ENCODE assay signal across 8 mouse cellular contexts in the genomic region with DNA sequence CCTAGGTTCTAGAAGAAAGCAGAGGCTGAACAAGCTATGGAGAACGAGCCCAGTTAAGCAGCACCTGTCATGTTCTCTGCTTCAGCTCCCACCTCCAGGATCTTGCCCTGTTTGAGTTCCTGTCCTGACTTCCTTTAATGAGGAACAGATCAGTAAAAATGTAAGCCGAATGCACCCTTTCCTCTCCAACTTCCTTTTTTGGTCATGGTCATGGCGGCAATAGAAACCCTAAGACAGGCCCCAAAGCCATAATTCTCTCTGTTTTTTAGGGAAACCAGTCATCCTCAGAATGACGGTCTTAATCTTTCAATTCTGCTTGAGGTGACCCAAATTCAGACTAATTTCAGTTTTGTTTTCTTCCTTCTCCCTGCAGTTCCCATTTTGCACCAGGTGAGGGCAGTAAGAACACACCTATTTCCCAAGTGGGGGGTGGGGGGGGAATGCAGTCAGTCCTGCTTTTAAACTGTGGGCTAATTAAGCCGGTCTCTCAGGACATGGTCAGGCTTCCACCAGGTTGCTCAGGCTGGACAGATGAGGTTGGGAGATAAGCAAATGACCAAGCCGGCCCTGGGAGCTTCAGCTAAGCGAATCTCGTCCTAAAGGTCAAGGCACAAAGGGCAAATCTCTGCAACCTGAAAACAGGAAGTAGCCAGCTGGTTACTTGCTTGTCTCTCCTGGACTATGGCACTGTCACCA. TPM values are rescaled to one million over a fixed set of nuclear protein-coding genes. Genes with fewer than 3 reads are reported as not detected.
A peak's percentile ranks its signal among the peaks of the same experiment; 100 is the strongest.
DNase-seq lines count a peak whose midpoint lies in the region; ATAC-seq and TF ChIP-seq lines count a peak whose summit lies in the region.

No protein-coding gene starts in this region.

- 0 out of 2 replicates have a peak, but pooled peaks have one; percentile 39 for ATAC-seq in erythroblast, adult 5-6 weeks (replicated peaks; ENCODE audit: low FRiP score, poor library complexity, severe bottlenecking)
- no peak for ATAC-seq in heart, embryonic 14.5 days (ENCODE audit: insufficient number of reproducible peaks, insufficient read depth, low FRiP score, low read depth)
- ATAC-seq in kidney, postnatal 0 days (replicated peaks; ENCODE audit: low FRiP score, low read depth): peak; percentile 52; the same call in 1 of the 2 replicates
- peak; percentile 38 for ATAC-seq in liver, embryonic 15.5 days (ENCODE audit: insufficient read depth)
- no peak for ATAC-seq in stomach, embryonic 16.5 days (ENCODE audit: insufficient read depth, low FRiP score)

- H3K27me3 ChIP-seq in heart, embryonic 14.5 days (ENCODE audit: control insufficient read depth, insufficient read depth, low read length): no peaks in the 10 kb centered on the region
- no peaks in the 10 kb centered on the region for H3K27me3 ChIP-seq in kidney, postnatal 0 days (ENCODE audit: insufficient read depth, low read length)
- H3K27me3 ChIP-seq in liver, embryonic 15.5 days: no peaks in the 10 kb centered on the region
- no peaks in the 10 kb centered on the region for H3K27me3 ChIP-seq in stomach, embryonic 16.5 days (ENCODE audit: control insufficient read depth, insufficient read depth, low read length)

- H3K9me3 ChIP-seq in heart, embryonic 14.5 days (ENCODE audit: control insufficient read depth, low read length): 0 out of 2 replicates have a peak, but pooled peaks cover 3% of the 10 kb centered on the region
- H3K9me3 ChIP-seq in kidney, postnatal 0 days (replicated peaks; ENCODE audit: low read length): no peaks in the 10 kb centered on the region
- no peaks in the 10 kb centered on the region for H3K9me3 ChIP-seq in liver, embryonic 15.5 days (replicated peaks)
- 0 out of 2 replicates have a peak, but pooled peaks cover under 1% of the 10 kb centered on the region for H3K9me3 ChIP-seq in stomach, embryonic 16.5 days (replicated peaks; ENCODE audit: control insufficient read depth, low read length)

- WGBS in heart, embryonic 14.5 days: 14% methylated on average over 8 of the region's 8 CpGs
- WGBS in kidney, postnatal 0 days: 17% methylated on average over 8 of the region's 8 CpGs
- WGBS in liver, embryonic 15.5 days (ENCODE audit: insufficient replicate concordance): 3% methylated on average over 8 of the region's 8 CpGs
- 16% methylated on average over 8 of the region's 8 CpGs for WGBS in stomach, embryonic 16.5 days

- H3K4me1 ChIP-seq in heart, embryonic 14.5 days (ENCODE audit: control insufficient read depth in 2 of 2, insufficient read depth in 2 of 2, low read length in 2 of 2): peaks cover 7 to 13% of the 10 kb centered on the region in 2 experiments
- peaks cover 7% of the 10 kb centered on the region; the same call in 1 of the 2 replicates for H3K4me1 ChIP-seq in kidney, postnatal 0 days (replicated peaks; ENCODE audit: insufficient read depth, low read length)
- H3K4me1 ChIP-seq in liver, embryonic 15.5 days (replicated peaks): peaks cover 26% of the 10 kb centered on the region
- H3K4me1 ChIP-seq in stomach, embryonic 16.5 days (ENCODE audit: control insufficient read depth, insufficient read depth, low read length): peaks cover 7% of the 10 kb centered on the region

- TF ChIP-seq CTCF in kidney, postnatal 0 days (IDR thresholded peaks at IDR 0.05; ENCODE audit: low read depth): peak; percentile 91

- H3K9ac ChIP-seq in heart, embryonic 14.5 days (ENCODE audit: low read length): peak overlapping the region; percentile 56; the same call in 1 of the 2 replicates
- H3K9ac ChIP-seq in kidney, postnatal 0 days (ENCODE audit: low read depth, low read length): no peak overlapping the region
- peak overlapping the region; percentile 17; the same call in 1 of the 2 replicates for H3K9ac ChIP-seq in liver, embryonic 15.5 days
- peak overlapping the region; percentile 56; the same call in 1 of the 2 replicates for H3K9ac ChIP-seq in stomach, embryonic 16.5 days (ENCODE audit: low read length)

- H3K36me3 ChIP-seq in heart, embryonic 14.5 days (ENCODE audit: control insufficient read depth, insufficient read depth, low read length): no peaks in the 10 kb centered on the region
- H3K36me3 ChIP-seq in kidney, postnatal 0 days (ENCODE audit: insufficient read depth, low read length): no peaks in the 10 kb centered on the region
- H3K36me3 ChIP-seq in liver, embryonic 15.5 days (replicated peaks): no peaks in the 10 kb centered on the region
- no peaks in the 10 kb centered on the region for H3K36me3 ChIP-seq in stomach, embryonic 16.5 days (ENCODE audit: control insufficient read depth, insufficient read depth, low read length)

- peak overlapping the region; percentile 56 to 85; a peak in 3 of 4 replicates for H3K27ac ChIP-seq in heart, embryonic 14.5 days (replicated peaks in 1 of 2; ENCODE audit: control insufficient read depth in 1 of 2, insufficient read depth in 1 of 2, low read depth in 2 of 2, low read length in 2 of 2)
- peak overlapping the region; percentile 44; the same call in 1 of the 2 replicates for H3K27ac ChIP-seq in kidney, postnatal 0 days
- peak overlapping the region; percentile 79; the same call in 1 of the 2 replicates for H3K27ac ChIP-seq in liver, embryonic 15.5 days (replicated peaks)
- H3K27ac ChIP-seq in stomach, embryonic 16.5 days (ENCODE audit: low read length): no peak overlapping the region

- peak; percentile 42 to 57 for DNase-seq in CD8-positive naive resting alpha-beta T cell, adult 2 months (ENCODE audit: low read depth in 2 of 2, low spot score in 2 of 2)
- peak; percentile 84 for DNase-seq in brain, adult 2 months (ENCODE audit: low read depth, low spot score)
- peak; percentile 69 for DNase-seq in kidney, postnatal 0 days (ENCODE audit: low spot score)
- peak; percentile 67 for DNase-seq in neural tube, embryonic 10.5 days (ENCODE audit: extremely low spot score, low spot score)

- peak overlapping the region; percentile 15 to 35; a peak in 2 of 4 replicates for H3K4me3 ChIP-seq in heart, embryonic 14.5 days (ENCODE audit: control insufficient read depth in 1 of 2, insufficient read depth in 1 of 2, low read depth in 1 of 2, low read length in 2 of 2)
- H3K4me3 ChIP-seq in kidney, postnatal 0 days (replicated peaks; ENCODE audit: low read depth, low read length): peak overlapping the region; percentile 3; the same call in 1 of the 2 replicates
- H3K4me3 ChIP-seq in liver, embryonic 15.5 days (replicated peaks): peak overlapping the region; percentile 34; the same call in 1 of the 2 replicates
- peak overlapping the region; percentile 19; the same call in 1 of the 2 replicates for H3K4me3 ChIP-seq in stomach, embryonic 16.5 days (replicated peaks; ENCODE audit: low read length)

- H3K4me2 ChIP-seq in heart, embryonic 14.5 days (ENCODE audit: low read length): peak overlapping the region; percentile 56
- peak overlapping the region; percentile 38 for H3K4me2 ChIP-seq in kidney, postnatal 0 days (ENCODE audit: low read length)
- H3K4me2 ChIP-seq in liver, embryonic 15.5 days: peak overlapping the region; percentile 55
- peak overlapping the region; percentile 45; the same call in 1 of the 2 replicates for H3K4me2 ChIP-seq in stomach, embryonic 16.5 days (ENCODE audit: low read depth, low read length)

RNA-seq across cellular contexts. Expression of gene Phyh, which starts 1.3 kb away (rescaled TPM):
- 28.0 and 31.1 TPM in 2 replicates for total RNA-seq in erythroblast, adult 5-6 weeks (2015; ENCODE audit: low replicate concordance)
- total RNA-seq in erythroblast, adult 5-6 weeks (2017; ENCODE audit: low replicate concordance): 7.5 and 14.3 TPM in 2 replicates
- 212 and 215 TPM in 2 replicates for polyA plus RNA-seq in heart, embryonic 14.5 days (2014; fragmentation: Nextera tagmentation; extraction: Ambion mirVana)
- 159 and 164 TPM in 2 replicates for polyA plus RNA-seq in kidney, postnatal 0 days (2015; fragmentation: Nextera tagmentation; extraction: Ambion mirVana)
- 92.8 and 103 TPM in 2 replicates for polyA plus RNA-seq in liver, embryonic 15.5 days (2015; fragmentation: Nextera tagmentation; extraction: Ambion mirVana)
- polyA plus RNA-seq in stomach, embryonic 16.5 days (2015; fragmentation: Nextera tagmentation; extraction: Ambion mirVana): 82.6 and 86.8 TPM in 2 replicates

RNA-seq across cellular contexts. Expression of gene Sephs1, which starts 36.1 kb away (rescaled TPM):
- 4.4 and 9.4 TPM in 2 replicates for total RNA-seq in erythroblast, adult 5-6 weeks (2015; ENCODE audit: low replicate concordance)
- 11.8 and 12.8 TPM in 2 replicates for total RNA-seq in erythroblast, adult 5-6 weeks (2017; ENCODE audit: low replicate concordance)
- 45.0 and 49.1 TPM in 2 replicates for polyA plus RNA-seq in heart, embryonic 14.5 days (2014; fragmentation: Nextera tagmentation; extraction: Ambion mirVana)
- polyA plus RNA-seq in kidney, postnatal 0 days (2015; fragmentation: Nextera tagmentation; extraction: Ambion mirVana): 54.6 and 59.8 TPM in 2 replicates
- polyA plus RNA-seq in liver, embryonic 15.5 days (2015; fragmentation: Nextera tagmentation; extraction: Ambion mirVana): 25.9 and 27.9 TPM in 2 replicates
- 50.2 and 53.0 TPM in 2 replicates for polyA plus RNA-seq in stomach, embryonic 16.5 days (2015; fragmentation: Nextera tagmentation; extraction: Ambion mirVana)

RNA-seq across cellular contexts. Expression of gene Ucma, which starts 58.4 kb away (rescaled TPM):
- total RNA-seq in erythroblast, adult 5-6 weeks (2015; ENCODE audit: low replicate concordance): not detected in 2 replicates
- not detected in 2 replicates for total RNA-seq in erythroblast, adult 5-6 weeks (2017; ENCODE audit: low replicate concordance)
- polyA plus RNA-seq in heart, embryonic 14.5 days (2014; fragmentation: Nextera tagmentation; extraction: Ambion mirVana): not detected in 2 replicates
- not detected in 2 replicates for polyA plus RNA-seq in kidney, postnatal 0 days (2015; fragmentation: Nextera tagmentation; extraction: Ambion mirVana)
- polyA plus RNA-seq in liver, embryonic 15.5 days (2015; fragmentation: Nextera tagmentation; extraction: Ambion mirVana): 0.30 TPM in 1 of 2 replicates, not detected in the other
- not detected in 2 replicates for polyA plus RNA-seq in stomach, embryonic 16.5 days (2015; fragmentation: Nextera tagmentation; extraction: Ambion mirVana)

Comparison
In these comparisons a context has a peak if more than half of its experiments do, and no peak if none do; other contexts are left out.
1. ATAC-seq: peak in erythroblast, adult 5-6 weeks (single experiment), kidney, postnatal 0 days (single experiment) and liver, embryonic 15.5 days (single experiment); none in heart, embryonic 14.5 days (single experiment) and stomach, embryonic 16.5 days (single experiment).
2. Peak in every context shown above with its lines, with median percentiles within 50 percentile points of each other: DNase-seq, H3K4me2 ChIP-seq and H3K4me3 ChIP-seq.